Mouse (Mus musculus) lung, embryonic 16.5 days (tissue): ENCODE results near the gene Fau. TPM values are rescaled to one million over a fixed set of nuclear protein-coding genes. Genes with fewer than 3 reads are reported as not detected.

Experiments
- ATAC-seq: fragments of 200-750 bp; cut with Nextera tagmentation; 2 replicates; pipeline ENCODE4 v1.8.0; 2017; ENCODE audit warnings: low read depth, mild to moderate bottlenecking, moderate library complexity
- H3K27ac ChIP-seq: fragments of 300-500 bp; sonication (generic); 2 replicates; pipeline ENCODE4 v1.5.1; 2014; ENCODE audit warnings: mild to moderate bottlenecking, control low read depth, low read length
- H3K27me3 ChIP-seq: fragments of 300-500 bp; sonication (generic); 2 replicates; pipeline ENCODE4 v1.6.1; 2014; ENCODE audit warnings: low read depth, low read length, mixed read lengths; ENCODE audit not compliant: control insufficient read depth, insufficient read depth
- H3K36me3 ChIP-seq: fragments of 300-500 bp; sonication (generic); 2 replicates; pipeline ENCODE4 v1.6.1; 2014; ENCODE audit warnings: low read length; ENCODE audit not compliant: control insufficient read depth, insufficient read depth
- H3K4me1 ChIP-seq: fragments of 300-500 bp; sonication (generic); replicated peaks from 2 replicates; pipeline ENCODE4 v1.6.1; 2014; ENCODE audit warnings: low read length, mixed read lengths; ENCODE audit not compliant: control insufficient read depth, insufficient read depth
- H3K4me2 ChIP-seq: fragments of 300-500 bp; sonication (generic); 2 replicates; pipeline ENCODE4 v1.6.1; 2014; ENCODE audit warnings: low read depth, low read length, control low read depth
- H3K4me3 ChIP-seq: fragments of 300-500 bp; sonication (generic); 2 replicates; pipeline ENCODE4 v1.5.1; 2014; ENCODE audit warnings: mild to moderate bottlenecking, low read length, control low read depth
- H3K9ac ChIP-seq: fragments of 300-500 bp; sonication (generic); 2 replicates; pipeline ENCODE4 v1.6.1; 2014; ENCODE audit warnings: low read length, control low read depth
- H3K9me3 ChIP-seq: fragments of 300-500 bp; sonication (generic); 2 replicates; pipeline ENCODE4 v1.6.1; 2016; ENCODE audit warnings: low read length; ENCODE audit not compliant: control insufficient read depth
- WGBS: fragments of 180-500 bp; shearing (Covaris S2); extraction: QIAGEN DNeasy Blood & Tissue Kit; methylation state at CpG from one replicate; pipeline ENCODE4 v1.1.7; 2014; 5-methylcytosine and 5-hydroxymethylcytosine counted together
- polyA plus RNA-seq: library from polyadenylated mRNA; unstranded; fragments of >200 nt; fragmentation: Nextera tagmentation; extraction: Ambion mirVana; gene quantifications from 2 replicates; pipeline ENCODE4 v1.2.1, GENCODE M21; 2015

Fau gene
- polyA plus RNA-seq, 1 experiment from 2014 or later: 774 TPM

- peak overlapping the region; percentile 64 for H3K9ac ChIP-seq
- H3K27ac ChIP-seq: peak overlapping the region; percentile 41
- H3K36me3 ChIP-seq: peaks cover 15% of the 10 kb centered on the region
- peak overlapping the region; percentile 49 for H3K4me3 ChIP-seq
- H3K4me1 ChIP-seq: peaks cover 24% of the 10 kb centered on the region
- no peaks in the 10 kb centered on the region for H3K27me3 ChIP-seq
- WGBS: under 1% methylated on average over 30 of the region's 30 CpGs
- H3K9me3 ChIP-seq: no peaks in the 10 kb centered on the region
- ATAC-seq: peak; percentile 53
- H3K4me2 ChIP-seq: peak overlapping the region; percentile 93
Measured at GRCm38 (mm10) chr19:6067011-6067723, 9.5 kb downstream of the Fau start.

GRCm38 (mm10) chr19:6067724-6068415 lies 10.2 kb downstream of the Fau start, which contains the start of gene Tm7sf2:
TSS of gene Tm7sf2 (minus strand) at chr19:6068373.
- H3K4me3 ChIP-seq: peak within 1 kb of the TSS; percentile 49
- H3K4me1 ChIP-seq: peaks cover 17% of the 10 kb centered on the region
- H3K36me3 ChIP-seq: peaks cover 18% of the 10 kb centered on the region
- H3K9ac ChIP-seq: peak within 1 kb of the TSS; percentile 64
- 9% methylated on average over 33 of the region's 33 CpGs for WGBS
- no peaks in the 10 kb centered on the region for H3K27me3 ChIP-seq
- H3K4me2 ChIP-seq: peak within 1 kb of the TSS; percentile 93
- H3K9me3 ChIP-seq: no peaks in the 10 kb centered on the region
- ATAC-seq: peak; percentile 96
- H3K27ac ChIP-seq: peak within 1 kb of the TSS; percentile 54

GRCm38 (mm10) chr19:6068951-6069350 lies 11.3 kb downstream of the Fau start:
- no peaks in the 10 kb centered on the region for H3K27me3 ChIP-seq
- H3K27ac ChIP-seq: no peak overlapping the region
- peaks cover 19% of the 10 kb centered on the region for H3K36me3 ChIP-seq
- no peaks in the 10 kb centered on the region for H3K9me3 ChIP-seq
- H3K9ac ChIP-seq: no peak overlapping the region
- no peak overlapping the region for H3K4me3 ChIP-seq
- no peak for ATAC-seq
- H3K4me2 ChIP-seq: no peak overlapping the region
- WGBS: 68% methylated on average over 4 of the region's 4 CpGs
- peaks cover 16% of the 10 kb centered on the region for H3K4me1 ChIP-seq

- Histone ChIP-seq H3K27ac (no peak overlapping the region), H3K36me3 (peaks cover 21% of the 10 kb centered on the region), H3K9me3 (no peaks in the 10 kb centered on the region), H3K4me1 (peaks cover 16% of the 10 kb centered on the region), H3K4me3 (no peak overlapping the region), H3K4me2 (no peak overlapping the region), H3K27me3 (no peaks in the 10 kb centered on the region), H3K9ac (no peak overlapping the region)
- 83% methylated on average over 10 of the region's 10 CpGs for WGBS
- no peak for ATAC-seq
Measured at GRCm38 (mm10) chr19:6069851-6070250, 12.2 kb downstream of the Fau start.

- Histone ChIP-seq H3K9ac (no peak overlapping the region), H3K4me2 (no peak overlapping the region), H3K9me3 (no peaks in the 10 kb centered on the region), H3K4me1 (peaks cover 16% of the 10 kb centered on the region), H3K27ac (no peak overlapping the region), H3K36me3 (peaks cover 24% of the 10 kb centered on the region), H3K4me3 (no peak overlapping the region), H3K27me3 (no peaks in the 10 kb centered on the region)
- no peak for ATAC-seq
- WGBS: 86% methylated on average over 31 of the region's 31 CpGs
Measured at GRCm38 (mm10) chr19:6070571-6071250, 13.1 kb downstream of the Fau start.

GRCm38 (mm10) chr19:6071261-6071660 lies 13.6 kb downstream of the Fau start:
- 92% methylated on average over 19 of the region's 19 CpGs for WGBS
- no peak for ATAC-seq
- no peak overlapping the region for H3K4me2 ChIP-seq

GRCm38 (mm10) chr19:6073889-6074288 lies 16.2 kb downstream of the Fau start:
- no peak for ATAC-seq
- no peaks in the 10 kb centered on the region for H3K9me3 ChIP-seq

More at GRCm38 (mm10) chr19:6071261-6071660, 13.6 kb downstream of the Fau start:
- no peaks in the 10 kb centered on the region for H3K9me3 ChIP-seq
- no peak overlapping the region for H3K4me3 ChIP-seq
- H3K4me1 ChIP-seq: peaks cover 20% of the 10 kb centered on the region
- H3K9ac ChIP-seq: no peak overlapping the region
- H3K27ac ChIP-seq: no peak overlapping the region
- no peaks in the 10 kb centered on the region for H3K27me3 ChIP-seq
- H3K36me3 ChIP-seq: peaks cover 24% of the 10 kb centered on the region

GRCm38 (mm10) chr19:6076564-6077393 lies 19.1 kb downstream of the Fau start, which contains the start of gene Vps51:
TSS of gene Vps51 (minus strand) at chr19:6077231.
- H3K9ac ChIP-seq: peak within 1 kb of the TSS; percentile 90
- ATAC-seq: peak; percentile 91
- H3K4me2 ChIP-seq: peak within 1 kb of the TSS; percentile 93
- no peaks in the 10 kb centered on the region for H3K27me3 ChIP-seq
- under 1% methylated on average over 33 of the region's 33 CpGs for WGBS
- H3K4me1 ChIP-seq: peaks cover 6% of the 10 kb centered on the region
- H3K9me3 ChIP-seq: no peaks in the 10 kb centered on the region
- H3K36me3 ChIP-seq: peaks cover 15% of the 10 kb centered on the region
- peak within 1 kb of the TSS; percentile 86 for H3K27ac ChIP-seq
- peak within 1 kb of the TSS; percentile 92 for H3K4me3 ChIP-seq

More at GRCm38 (mm10) chr19:6073889-6074288, 16.2 kb downstream of the Fau start:
- 90% methylated on average over 5 of the region's 5 CpGs for WGBS
- Histone ChIP-seq H3K27me3 (no peaks in the 10 kb centered on the region), H3K4me3 (no peak overlapping the region), H3K4me1 (peaks cover 6% of the 10 kb centered on the region), H3K36me3 (peaks cover 20% of the 10 kb centered on the region), H3K27ac (no peak overlapping the region), H3K4me2 (no peak overlapping the region), H3K9ac (no peak overlapping the region)
